Mouse (Mus musculus): ENCODE results near the gene Gdf1.

Gdf1 gene

DNA sequence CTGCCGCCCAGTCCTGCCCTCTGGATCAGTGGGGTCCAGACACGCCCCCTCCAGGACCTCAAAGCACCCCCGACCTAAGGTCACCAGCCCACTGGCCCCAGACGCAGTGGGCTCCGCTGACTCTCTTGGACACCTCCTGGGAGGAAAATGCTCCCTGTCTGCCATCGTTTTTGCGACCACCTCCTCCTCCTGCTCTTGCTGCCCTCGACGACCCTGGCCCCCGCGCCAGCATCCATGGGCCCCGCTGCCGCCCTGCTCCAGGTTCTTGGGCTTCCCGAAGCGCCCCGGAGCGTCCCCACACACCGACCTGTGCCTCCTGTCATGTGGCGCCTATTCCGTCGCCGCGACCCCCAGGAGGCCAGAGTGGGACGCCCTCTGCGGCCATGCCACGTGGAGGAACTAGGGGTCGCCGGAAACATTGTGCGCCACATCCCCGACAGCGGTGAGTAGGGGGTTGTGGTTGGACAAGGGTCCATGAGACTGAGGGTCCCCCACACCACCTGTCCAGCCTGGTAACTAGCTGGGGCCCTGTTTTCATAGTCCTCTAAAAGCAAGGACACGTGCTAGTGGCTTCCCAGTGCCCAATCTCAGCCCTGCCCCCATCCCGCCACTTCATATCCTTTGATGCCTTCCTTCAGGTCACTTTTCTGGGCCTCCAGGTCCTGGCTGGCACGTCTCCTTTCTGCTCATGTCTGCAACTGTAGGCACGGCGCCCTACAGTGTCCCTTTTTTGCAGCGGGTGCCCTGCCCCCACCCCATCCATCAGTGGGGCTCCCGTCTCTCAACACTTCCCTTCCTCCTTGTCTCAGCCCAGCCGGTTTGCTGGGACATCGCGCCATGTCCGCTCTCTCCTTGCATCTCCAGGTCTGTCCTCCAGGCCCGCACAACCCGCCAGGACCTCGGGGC lies 471 bp downstream of the Gdf1 start:
- no peak for DNase-seq (ENCODE audit: extremely low spot score, low read depth, low spot score)

DNA sequence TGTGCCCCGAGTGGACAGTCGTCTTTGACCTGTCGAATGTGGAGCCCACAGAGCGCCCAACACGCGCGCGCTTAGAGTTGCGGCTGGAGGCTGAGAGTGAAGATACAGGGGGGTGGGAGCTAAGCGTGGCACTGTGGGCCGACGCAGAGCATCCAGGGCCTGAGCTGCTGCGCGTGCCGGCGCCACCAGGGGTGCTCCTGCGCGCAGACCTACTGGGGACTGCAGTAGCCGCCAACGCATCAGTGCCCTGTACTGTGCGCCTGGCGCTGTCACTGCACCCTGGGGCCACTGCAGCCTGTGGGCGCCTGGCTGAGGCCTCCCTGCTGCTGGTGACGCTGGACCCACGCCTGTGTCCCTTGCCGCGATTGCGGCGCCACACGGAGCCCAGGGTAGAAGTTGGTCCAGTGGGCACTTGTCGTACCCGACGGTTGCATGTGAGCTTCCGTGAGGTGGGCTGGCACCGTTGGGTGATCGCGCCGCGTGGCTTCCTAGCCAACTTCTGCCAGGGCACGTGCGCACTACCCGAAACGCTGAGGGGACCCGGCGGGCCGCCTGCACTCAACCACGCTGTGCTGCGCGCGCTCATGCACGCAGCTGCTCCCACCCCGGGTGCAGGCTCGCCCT lies 1.2 kb downstream of the Gdf1 start:
- no peak for DNase-seq (ENCODE audit: extremely low spot score, low read depth, low spot score)

DNA sequence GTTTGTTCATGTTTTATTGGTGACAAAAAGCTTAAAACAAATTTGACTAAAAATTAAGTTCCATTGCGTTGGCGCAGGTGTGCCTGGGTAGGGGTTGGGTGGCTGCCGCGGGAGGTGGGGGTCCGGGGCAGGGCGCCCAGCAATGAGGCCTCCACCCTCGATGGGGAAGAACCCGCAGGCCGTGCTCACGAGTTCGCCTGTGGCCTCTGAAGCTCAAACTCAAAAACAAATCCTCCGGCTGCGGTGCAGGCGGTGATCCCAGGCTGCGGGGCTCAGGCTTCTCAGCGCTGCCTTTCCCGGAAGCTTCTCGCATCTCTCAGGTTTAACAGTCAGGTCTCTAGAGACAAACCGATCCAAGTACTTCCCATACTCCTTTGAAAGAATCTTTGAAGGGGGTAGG lies 1.9 kb downstream of the Gdf1 start:
- no peak for DNase-seq (ENCODE audit: extremely low spot score, low read depth, low spot score)

GRCm38 (mm10) chr8:70332070-70332877 lies 2.7 kb downstream of the Gdf1 start:
- DNase-seq (ENCODE audit: extremely low spot score, low read depth, low spot score): no peak

DNA sequence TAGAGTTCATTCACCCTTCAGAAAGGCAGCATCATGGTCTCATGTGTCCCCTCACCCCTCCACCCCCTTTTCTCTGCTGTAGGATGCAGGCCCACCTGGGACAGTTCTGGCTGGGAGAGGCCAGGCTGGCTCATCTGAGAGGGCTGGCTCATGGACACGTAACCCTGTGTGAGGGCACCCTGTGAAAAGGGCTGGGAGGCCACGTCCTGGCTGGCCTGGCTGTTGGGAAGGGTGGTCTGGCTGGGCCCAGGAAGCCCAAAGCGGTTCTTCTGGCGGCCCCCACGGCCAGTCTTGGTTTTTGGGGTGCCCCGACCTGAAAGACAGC lies 3.2 kb downstream of the Gdf1 start:
- no peak for DNase-seq (ENCODE audit: extremely low spot score, low read depth, low spot score)

GRCm38 (mm10) chr8:70338931-70339330 lies 9.3 kb downstream of the Gdf1 start:
- DNase-seq (ENCODE audit: extremely low spot score, low read depth, low spot score): no peak

DNA sequence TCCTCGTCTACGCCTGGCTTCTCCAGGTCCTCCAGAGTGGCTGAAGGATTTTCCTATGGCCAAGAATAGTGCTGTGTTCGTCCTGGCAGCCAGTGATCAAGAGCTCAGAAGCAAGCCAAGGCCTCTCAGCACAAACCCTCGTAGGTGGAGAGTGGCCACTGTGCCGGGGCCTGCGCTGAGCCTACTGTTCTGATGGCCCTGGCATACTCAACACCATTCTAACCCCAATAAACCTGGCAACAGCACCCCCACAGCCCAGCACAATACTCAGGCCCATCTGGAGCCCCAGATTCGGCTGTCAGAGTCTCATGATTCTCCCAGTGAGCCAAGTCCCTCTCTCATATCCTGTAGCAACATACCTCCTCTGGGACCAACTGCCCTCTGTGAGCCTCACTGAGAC lies 11.0 kb downstream of the Gdf1 start:
- no peak for DNase-seq (ENCODE audit: extremely low spot score, low read depth, low spot score)

DNA sequence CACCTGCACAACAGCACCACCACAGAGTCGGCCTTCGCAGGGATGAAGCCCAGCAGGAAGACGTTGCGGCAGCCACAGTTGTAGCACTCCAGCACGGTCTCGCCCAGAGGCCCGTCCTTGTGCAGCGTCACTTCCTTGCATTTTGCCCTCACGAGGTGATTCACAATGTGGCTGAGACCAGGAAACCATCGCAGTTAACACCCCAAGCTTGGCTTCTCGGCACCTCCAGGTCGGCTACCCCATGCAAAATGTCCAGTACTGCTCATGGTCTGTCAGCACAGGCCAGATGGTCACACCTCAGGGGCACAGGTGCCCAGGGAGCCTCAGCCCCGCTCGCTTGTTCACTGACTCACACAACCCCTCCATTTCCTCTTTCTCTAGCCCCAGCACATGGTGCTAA lies 12.4 kb downstream of the Gdf1 start:
- DNase-seq (ENCODE audit: extremely low spot score, low read depth, low spot score): no peak

- DNase-seq (ENCODE audit: extremely low spot score, low read depth, low spot score): no peak
These were observed 13.5 kb downstream of the Gdf1 start for GRCm38 (mm10) chr8:70343076-70343475.

GRCm38 (mm10) chr8:70343696-70344095 lies 14.1 kb downstream of the Gdf1 start:
- DNase-seq (ENCODE audit: extremely low spot score, low read depth, low spot score): no peak

DNA sequence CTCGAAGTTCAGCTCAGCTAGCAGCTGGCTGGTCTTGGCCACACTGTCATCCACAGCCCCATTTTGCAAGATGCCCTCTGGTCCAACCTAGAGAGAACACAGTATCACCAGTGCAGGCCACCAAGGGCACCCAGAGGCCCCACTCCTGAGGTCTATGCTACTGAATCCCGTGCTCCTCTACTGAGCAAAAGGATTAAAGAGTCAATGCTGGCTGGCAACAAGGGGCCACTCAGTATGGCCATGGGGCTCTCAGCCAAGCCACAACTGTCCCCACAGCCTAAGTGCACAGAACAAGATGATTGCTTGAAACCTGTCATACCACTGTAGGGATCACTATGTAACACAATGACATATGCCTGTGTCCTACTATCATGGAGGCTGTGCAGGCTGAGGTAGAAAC lies 14.7 kb downstream of the Gdf1 start:
- no peak for DNase-seq (ENCODE audit: extremely low spot score, low read depth, low spot score)

- DNase-seq (ENCODE audit: extremely low spot score, low read depth, low spot score): no peak
These were observed 17.8 kb downstream of the Gdf1 start for GRCm38 (mm10) chr8:70347443-70347842.

- no peak for DNase-seq (ENCODE audit: extremely low spot score, low read depth, low spot score)
These were observed 18.3 kb downstream of the Gdf1 start for GRCm38 (mm10) chr8:70347860-70348420.

DNA sequence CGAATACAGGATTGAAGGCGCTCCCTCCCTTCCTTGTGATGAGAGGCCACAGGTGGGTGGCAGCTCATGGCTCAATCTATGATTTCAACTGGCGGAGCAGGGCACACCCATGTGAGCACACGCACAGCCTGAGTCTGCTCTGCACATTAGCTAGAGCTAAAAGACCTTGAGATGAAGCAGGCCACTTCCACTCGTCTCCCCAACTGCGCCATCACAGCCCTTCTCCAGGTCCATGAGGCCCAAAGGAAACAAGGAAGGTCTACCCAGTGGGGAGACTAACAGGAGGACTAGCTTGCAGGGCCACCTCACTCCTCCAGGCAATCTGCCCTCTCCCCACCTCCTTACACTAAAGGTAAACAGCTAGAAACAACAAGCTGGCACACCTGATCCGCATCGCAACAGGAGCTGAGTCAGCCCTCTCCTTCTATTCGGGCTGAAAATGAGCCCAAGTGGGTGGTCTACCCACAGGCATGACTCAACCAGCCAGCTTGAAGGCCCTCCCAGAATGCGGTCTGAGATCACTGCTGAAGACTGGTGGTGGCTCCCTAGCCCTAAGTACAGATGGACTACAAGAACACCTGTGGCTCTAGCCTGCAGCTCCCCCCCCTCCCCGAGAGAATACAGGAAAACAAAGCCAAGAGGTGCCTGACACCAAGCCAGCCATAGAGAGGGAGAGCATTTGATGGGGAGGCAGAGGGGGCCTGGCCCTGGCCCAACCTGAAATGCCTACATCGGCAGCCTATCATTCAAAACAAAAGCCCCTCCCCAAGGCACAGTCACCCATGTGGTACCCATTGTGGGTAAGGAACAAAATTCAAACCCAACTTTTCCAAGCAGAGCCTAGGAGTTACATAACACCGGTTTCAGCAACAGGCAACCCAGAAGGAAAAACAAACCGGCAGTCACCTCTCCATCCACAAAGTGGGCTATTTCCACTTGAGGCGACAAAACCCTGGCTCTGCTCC lies 21.7 kb downstream of the Gdf1 start:
- DNase-seq (ENCODE audit: extremely low spot score, low read depth, low spot score): no peak

DNA sequence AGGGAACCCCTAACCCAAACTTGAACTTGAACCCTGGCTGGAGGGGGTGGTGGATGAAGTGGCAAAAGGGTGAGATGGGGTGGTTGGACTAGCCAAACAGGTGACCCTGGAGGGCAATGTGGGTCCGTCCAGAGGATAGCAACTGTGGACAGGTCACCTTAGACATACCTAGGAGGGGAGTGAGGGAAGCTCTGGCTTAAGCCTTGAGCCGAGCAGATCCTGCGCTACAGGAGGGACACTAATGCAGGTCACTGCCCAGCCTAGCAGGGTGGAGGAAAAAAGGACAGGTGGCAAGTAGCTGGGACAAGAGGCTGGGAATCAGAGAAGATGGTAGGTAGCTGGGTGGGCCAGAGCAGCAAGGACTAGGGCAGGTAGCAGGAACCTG lies 22.4 kb downstream of the Gdf1 start:
- DNase-seq (ENCODE audit: extremely low spot score, low read depth, low spot score): no peak

DNA sequence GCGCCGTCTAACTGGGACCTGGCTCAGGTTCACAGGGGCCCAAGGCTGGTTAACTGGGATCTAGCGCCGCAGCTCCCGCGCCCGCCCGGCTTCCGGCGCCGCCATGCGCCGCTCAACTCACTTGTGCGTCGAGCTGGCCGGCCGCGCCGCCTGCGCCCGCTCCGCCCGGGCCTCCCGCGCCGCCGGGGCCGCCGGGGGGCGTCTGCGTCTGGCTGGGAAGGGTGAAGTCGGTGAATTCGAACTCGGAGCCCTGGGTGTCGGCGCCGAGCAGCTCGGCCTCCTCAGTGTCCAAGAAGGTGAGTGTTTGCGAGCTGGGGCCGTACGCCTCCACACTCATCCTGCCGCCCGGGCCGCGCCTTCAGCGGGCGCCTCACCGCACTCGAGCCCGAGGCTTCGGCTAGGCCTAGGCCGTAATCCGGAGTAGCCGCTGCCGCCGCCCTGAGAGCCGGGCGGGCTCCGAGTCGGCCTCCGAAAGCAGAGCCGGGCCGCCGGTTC lies 23.1 kb downstream of the Gdf1 start:
- DNase-seq (ENCODE audit: extremely low spot score, low read depth, low spot score): no peak

GRCm38 (mm10) chr8:70353194-70353817 lies 23.7 kb downstream of the Gdf1 start, which contains the start of gene Upf1:
TSS of gene Upf1 (minus strand) at chr8:70353278.
- peak; percentile 93 for DNase-seq (ENCODE audit: extremely low spot score, low read depth, low spot score)

GRCm38 (mm10) chr8:70354004-70354403 lies 24.4 kb downstream of the Gdf1 start:
- no peak for DNase-seq (ENCODE audit: extremely low spot score, low read depth, low spot score)

GRCm38 (mm10) chr8:70356111-70356510 lies 26.5 kb downstream of the Gdf1 start:
- DNase-seq (ENCODE audit: extremely low spot score, low read depth, low spot score): no peak

DNA sequence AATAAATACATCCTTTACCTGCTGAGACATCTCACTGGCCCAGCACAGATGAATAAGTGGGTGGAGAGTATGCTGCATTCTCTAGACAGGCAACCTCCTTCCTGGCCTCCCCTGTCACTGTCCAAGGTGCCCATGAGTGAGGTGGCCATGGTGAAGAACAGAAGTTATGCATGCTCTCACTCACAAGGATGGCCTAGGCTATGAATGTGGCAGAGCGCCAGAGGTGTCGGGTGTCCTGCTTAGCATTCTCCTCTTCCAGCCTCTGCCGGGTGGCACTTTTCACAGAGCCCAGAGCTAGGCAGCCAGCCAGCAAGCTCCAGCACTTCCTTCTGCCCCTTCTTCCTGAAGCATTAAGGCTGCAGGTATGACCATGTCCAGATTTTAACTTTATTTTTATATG lies 29.8 kb downstream of the Gdf1 start:
- DNase-seq (ENCODE audit: extremely low spot score, low read depth, low spot score): no peak
